Mouse (Mus musculus) ES-Bruce4 (cell line): ENCODE results near the gene Rras.
A peak's percentile ranks its signal among the peaks of the same experiment; 100 is the strongest.

Experiments used
- CTCF ChIP-seq: IDR thresholded peaks from one replicate; pipeline ENCODE4 v1.8.1; 2011; ENCODE audit warnings: low read depth, low read length
- POLR2A ChIP-seq: IDR thresholded peaks from one replicate; pipeline ENCODE4 v1.8.1; 2011; ENCODE audit warnings: low read length; ENCODE audit not compliant: insufficient read depth

GRCm38 (mm10) chr7:44978300-44978699, 39.5 kb upstream of the Rras start:
- TF ChIP-seq CTCF (peak; percentile 0), POLR2A (no peak)
